Mouse (Mus musculus) WW6 (cell line): Measurements from ENCODE around the gene Slc6a16.

Experiments
- DNase-seq: peaks from one replicate; pipeline ENCODE4 v3.0.0-alpha.2; 2013; ENCODE audit warnings: low read depth, low spot score

Gene Slc6a16

DNA sequence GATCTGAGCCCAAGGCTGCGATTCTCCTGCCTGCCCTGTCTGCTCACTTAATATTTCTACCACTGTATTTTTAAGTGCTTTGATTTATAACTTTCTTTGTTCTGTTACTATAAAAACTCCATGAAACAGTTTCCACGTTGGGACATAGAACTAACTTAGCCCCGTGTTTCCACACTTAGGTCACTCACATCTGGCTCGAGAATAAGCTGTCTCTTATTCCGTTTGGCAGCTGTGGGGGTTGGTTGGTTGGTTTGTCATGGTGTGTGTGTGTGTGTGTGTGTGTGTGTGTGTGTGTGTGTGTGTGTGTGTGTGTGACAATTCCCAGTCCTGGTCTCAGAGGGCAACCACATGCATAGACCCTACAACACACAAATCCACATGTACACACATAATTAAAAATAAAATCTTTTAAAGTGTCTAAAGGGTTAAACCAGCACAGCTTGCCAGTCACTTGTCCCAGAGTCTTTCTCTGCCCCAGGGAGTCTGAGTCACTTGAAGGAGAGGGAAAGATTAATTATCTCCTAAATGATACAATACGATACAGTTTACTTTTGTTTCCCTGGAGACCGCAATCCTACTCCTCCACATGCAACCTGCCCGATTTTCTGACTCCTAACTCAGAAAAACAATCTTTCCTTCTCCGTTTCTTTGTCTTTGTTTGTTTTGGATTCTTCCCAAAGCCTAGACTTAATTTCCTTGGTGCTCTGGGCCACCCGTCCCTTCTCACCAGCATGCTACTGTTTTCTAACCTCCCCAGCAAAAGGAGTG, 72.0 kb downstream of the Slc6a16 start:
- DNase-seq = no peak

DNA sequence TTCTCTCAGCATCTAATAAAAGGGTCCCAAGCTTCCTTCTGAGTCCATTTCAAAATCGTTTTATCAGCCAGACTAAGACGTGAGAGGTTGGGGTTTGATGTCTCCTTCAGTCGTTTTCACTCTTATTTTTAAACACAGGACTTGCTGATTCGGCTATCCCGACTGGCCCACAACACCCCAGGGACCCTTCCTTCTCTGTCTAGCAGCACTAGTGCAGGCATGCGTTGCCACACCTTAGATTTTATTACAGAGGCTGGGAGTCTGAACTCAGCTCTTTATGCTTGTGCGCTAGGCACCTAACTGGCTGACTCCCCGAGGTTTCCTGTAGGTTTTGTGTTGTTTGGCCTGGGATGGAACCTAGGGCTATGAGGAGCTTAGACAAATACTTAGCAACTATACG, 72.6 kb downstream of the Slc6a16 start:
- no peak for DNase-seq

DNA sequence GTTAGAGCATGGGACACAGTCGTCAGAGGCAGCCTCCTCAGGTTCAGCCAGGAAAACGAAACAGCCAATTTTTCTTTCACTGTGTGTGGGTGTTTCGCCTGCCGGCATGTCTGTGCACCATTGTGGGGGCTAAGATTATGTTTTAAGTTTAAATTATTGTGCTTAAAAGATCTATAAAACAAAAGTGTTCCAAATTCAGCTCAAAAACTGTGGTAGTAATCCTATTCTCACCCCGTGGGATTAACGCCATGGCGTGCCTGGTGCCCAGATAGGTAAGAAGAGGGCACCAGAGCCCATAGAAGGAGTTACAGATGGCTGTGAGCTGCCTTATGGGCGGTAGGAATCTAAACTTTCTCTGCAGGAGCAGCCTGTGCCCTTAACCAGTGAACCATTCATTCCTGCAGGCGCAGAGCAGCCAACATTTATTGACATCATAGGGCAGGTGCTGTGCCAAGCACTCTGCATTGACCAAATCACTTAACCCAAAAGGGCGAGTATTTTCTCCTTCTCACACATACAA, 74.4 kb downstream of the Slc6a16 start:
- DNase-seq = no peak

DNA sequence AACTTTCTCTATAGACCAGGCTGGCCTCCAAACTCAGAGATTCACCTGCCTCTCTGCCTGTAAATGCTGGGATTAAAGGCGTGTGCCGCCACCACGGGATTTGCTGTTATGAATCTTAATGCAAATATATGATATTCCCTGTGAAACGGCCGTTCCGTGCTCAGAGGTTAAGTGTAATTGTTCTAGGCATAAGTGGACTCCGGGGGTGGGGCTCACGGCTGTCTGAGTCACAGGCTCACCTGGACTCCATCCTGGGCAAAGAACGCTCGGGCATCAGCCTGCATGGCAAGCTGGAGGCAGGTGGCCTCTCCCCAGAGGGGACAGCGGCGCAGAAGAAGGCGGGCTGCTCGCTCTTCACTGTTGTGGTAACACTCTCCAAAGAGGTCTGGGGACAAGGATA, 75.7 kb downstream of the Slc6a16 start:
- DNase-seq = no peak

DNA sequence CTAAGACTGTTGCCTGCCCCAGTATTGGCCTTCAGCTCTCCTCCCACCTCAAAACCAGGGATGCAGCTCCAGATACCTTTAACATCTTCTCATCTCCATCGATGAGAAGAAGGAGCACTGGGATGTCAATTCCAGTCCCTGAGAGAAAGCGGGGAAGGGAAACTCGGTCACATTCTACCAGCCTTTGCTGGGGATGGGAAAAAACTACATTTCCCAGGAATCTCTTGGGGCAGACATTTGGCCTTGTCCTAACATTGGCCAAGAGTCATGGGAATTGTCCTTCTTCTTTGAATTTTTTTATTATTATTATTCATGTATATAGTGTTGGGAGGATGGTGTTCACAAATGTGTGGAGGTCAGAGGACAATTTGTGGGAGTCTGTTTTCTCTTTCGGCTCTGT, 81.4 kb downstream of the Slc6a16 start:
- DNase-seq = no peak
